Mouse (Mus musculus) embryonic facial prominence, embryonic 15.5 days (tissue): ENCODE data around the gene Rab2b. TPM values are rescaled to one million over a fixed set of nuclear protein-coding genes. Genes with fewer than 3 reads are reported as not detected.
"Not testable (repeated sequence)": the region's sequence is repeated elsewhere in the genome, so short reads cannot be mapped to it uniquely, and the experiment has no call there.

Source experiments
- ATAC-seq: fragments of 200-750 bp; cut with Nextera tagmentation; 2 replicates; pipeline ENCODE4 v1.8.0; 2017; ENCODE audit warnings: low read depth, moderate TSS enrichment; ENCODE audit not compliant: insufficient number of reproducible peaks, low FRiP score, low TSS enrichment
- H3K27ac ChIP-seq: fragments of 300-500 bp; sonication (generic); replicated peaks from 2 replicates; pipeline ENCODE4 v1.5.1; 2015; ENCODE audit warnings: mild to moderate bottlenecking, inconsistent platforms
- H3K27me3 ChIP-seq: fragments of 300-500 bp; sonication (generic); 2 replicates; pipeline ENCODE4 v1.6.1; 2015; ENCODE audit warnings: inconsistent platforms
- H3K36me3 ChIP-seq: fragments of 300-500 bp; sonication (generic); 2 replicates; pipeline ENCODE4 v1.6.1; 2015; ENCODE audit warnings: mild to moderate bottlenecking, inconsistent platforms
- H3K4me1 ChIP-seq: fragments of 300-500 bp; sonication (generic); 2 replicates; pipeline ENCODE4 v1.6.1; 2015; ENCODE audit warnings: inconsistent platforms
- H3K4me2 ChIP-seq: fragments of 300-500 bp; sonication (generic); replicated peaks from 2 replicates; pipeline ENCODE4 v1.6.1; 2015; ENCODE audit warnings: mild to moderate bottlenecking, inconsistent platforms
- H3K4me3 ChIP-seq: fragments of 300-500 bp; sonication (generic); replicated peaks from 2 replicates; pipeline ENCODE4 v1.5.1; 2015; ENCODE audit warnings: mild to moderate bottlenecking, inconsistent platforms
- H3K9ac ChIP-seq: fragments of 300-500 bp; sonication (generic); 2 replicates; pipeline ENCODE4 v1.6.1; 2015; ENCODE audit warnings: inconsistent platforms
- H3K9me3 ChIP-seq: fragments of 300-500 bp; sonication (generic); replicated peaks from 2 replicates; pipeline ENCODE4 v1.6.1; 2016; ENCODE audit warnings: inconsistent platforms
- WGBS: fragments of 180-500 bp; shearing (Covaris S2); methylation state at CpG from one replicate; pipeline ENCODE4 v1.1.7; 2015; 5-methylcytosine and 5-hydroxymethylcytosine counted together
- polyA plus RNA-seq: library from polyadenylated mRNA; unstranded; fragments of >200 nt; fragmentation: Nextera tagmentation; extraction: Ambion mirVana; gene quantifications from 2 replicates; pipeline ENCODE4 v1.2.1, GENCODE M21; 2015

The Rab2b gene
- polyA plus RNA-seq, 1 experiment from 2014 or later: 22.2 TPM

DNA sequence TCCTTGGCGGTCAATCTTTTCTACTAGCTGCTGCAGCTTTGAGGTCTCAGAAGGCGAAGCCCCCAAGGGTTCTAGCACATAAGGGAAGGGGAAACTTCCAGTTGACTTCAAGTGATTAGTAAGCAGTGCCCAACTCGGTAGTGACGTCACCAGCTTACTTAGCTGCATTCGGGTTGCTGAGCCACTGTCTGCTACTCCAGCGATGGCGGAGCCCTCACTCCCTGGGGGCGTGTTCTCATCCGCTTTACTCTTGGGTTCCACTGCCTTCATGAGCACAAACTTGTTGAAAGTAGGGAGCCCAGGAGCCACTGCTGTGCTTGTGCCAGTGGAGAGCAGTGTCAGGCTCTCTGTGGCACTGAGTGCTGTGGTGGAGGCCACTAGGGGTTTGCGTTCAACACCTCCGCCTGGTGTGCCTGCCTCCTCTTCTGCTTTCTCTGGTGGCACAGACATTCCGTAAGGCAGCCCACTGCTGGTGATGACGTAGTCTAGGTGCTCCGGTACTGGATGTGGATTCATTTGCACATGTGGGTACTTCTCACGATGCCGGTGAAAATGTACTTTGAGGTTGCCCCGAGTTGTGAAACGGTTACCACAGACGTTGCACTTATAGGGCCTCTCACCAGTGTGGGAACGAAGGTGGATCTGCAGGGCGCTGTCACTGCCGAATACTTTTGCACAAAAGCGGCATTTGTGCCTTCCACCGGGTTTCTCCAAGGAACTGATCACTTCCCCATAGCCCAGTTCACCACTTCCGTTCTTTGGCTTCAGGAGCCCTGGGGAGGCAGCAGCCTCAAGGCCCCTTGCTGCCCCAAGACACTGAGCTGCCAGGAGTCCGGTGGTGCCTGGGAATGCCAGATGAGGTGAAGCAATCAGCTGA, 34.8 kb upstream of the Rab2b start:
- Histone ChIP-seq H3K27ac (no peak overlapping the region), H3K4me1 (peaks cover 30% of the 10 kb centered on the region), H3K4me2 (peak overlapping the region; percentile 72; the same call in 1 of the 2 replicates), H3K36me3 (peaks cover 42% of the 10 kb centered on the region), H3K9ac (no peak overlapping the region), H3K4me3 (peak overlapping the region; percentile 82; the same call in 1 of the 2 replicates), H3K27me3 (no peaks in the 10 kb centered on the region), H3K9me3 (no peaks in the 10 kb centered on the region)
- no peak for ATAC-seq
- WGBS: 87% methylated on average over 26 of the region's 26 CpGs

DNA sequence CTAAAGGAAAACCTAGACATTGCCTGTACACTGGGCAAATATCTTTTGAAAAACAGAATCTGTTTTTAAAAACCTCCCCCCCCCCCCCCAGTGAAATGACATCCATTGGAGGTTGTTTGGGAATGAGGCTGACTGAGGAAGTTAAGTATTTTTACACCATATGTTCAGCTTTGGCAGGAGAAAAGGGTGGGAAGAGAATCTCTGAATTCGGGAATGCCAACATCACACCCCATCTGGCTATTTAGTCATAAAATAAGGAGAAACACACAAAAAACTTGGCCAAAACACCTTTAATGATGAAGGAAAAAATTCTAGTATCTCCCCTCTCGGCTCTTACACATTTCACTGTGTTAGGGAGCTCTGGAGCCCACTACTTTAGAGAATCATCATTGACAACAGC, 31.6 kb upstream of the Rab2b start:
- ATAC-seq: no peak
- Histone ChIP-seq H3K36me3 (peaks cover 50% of the 10 kb centered on the region), H3K4me2 (no peak overlapping the region), H3K4me1 (peaks cover 23% of the 10 kb centered on the region), H3K9me3 (no peaks in the 10 kb centered on the region), H3K27me3 (no peaks in the 10 kb centered on the region), H3K4me3 (no peak overlapping the region), H3K9ac (no peak overlapping the region), H3K27ac (no peak overlapping the region)
- WGBS: 90% methylated on average over 2 of the region's 2 CpGs

DNA sequence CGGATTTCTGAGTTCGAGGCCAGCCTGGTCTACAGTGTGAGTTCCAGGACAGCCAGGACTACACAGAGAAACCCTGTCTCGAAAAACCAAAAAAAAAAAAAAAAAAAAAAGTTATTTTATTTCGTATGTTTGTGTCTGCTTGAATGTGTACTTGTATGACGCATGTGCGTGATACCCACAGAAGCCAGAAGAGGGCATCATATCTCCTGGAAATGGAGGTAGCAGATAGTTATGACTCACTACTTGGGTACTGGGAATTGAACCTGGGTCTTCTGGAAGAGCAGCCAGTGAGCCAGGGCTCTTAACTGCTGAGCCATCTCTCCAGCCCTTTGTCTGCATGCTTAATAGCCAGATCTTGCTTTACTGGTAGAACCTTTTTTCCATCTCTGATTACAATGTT, 31.0 kb upstream of the Rab2b start:
- H3K36me3 ChIP-seq: peaks cover 50% of the 10 kb centered on the region
- not testable (repeated sequence) for H3K4me3 ChIP-seq, H3K9ac ChIP-seq, H3K27ac ChIP-seq, H3K4me2 ChIP-seq, ATAC-seq, H3K27me3 ChIP-seq, H3K9me3 ChIP-seq
- H3K4me1 ChIP-seq: peaks cover 20% of the 10 kb centered on the region
- WGBS: 93% methylated on average over 6 of the region's 6 CpGs

DNA sequence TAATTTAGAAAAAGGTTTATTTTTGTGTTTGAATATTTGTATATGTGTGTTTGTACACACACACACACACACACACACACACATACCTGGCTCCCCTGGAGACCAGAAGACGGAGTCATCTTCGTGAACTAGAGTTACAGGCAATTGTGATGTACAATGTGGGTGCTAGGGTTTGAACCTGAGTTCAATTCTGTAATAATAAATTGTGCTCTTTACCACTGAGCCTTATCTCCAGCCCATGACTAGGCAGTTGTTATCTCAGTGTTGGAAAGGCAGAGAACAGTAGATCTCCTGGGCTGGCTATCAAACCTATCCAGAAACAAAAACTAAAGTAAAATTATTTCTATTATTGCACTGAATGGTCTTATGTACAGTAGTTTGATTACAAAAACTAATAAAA, 26.8 kb upstream of the Rab2b start:
- Histone ChIP-seq H3K4me1 (0 out of 2 replicates have a peak, but pooled peaks cover 3% of the 10 kb centered on the region), H3K9ac (no peak overlapping the region), H3K4me2 (no peak overlapping the region), H3K36me3 (peaks cover 15% of the 10 kb centered on the region), H3K27ac (no peak overlapping the region), H3K27me3 (no peaks in the 10 kb centered on the region), H3K4me3 (no peak overlapping the region), H3K9me3 (no peaks in the 10 kb centered on the region)
- ATAC-seq: no peak
- 95% methylated on average over 2 of the region's 2 CpGs for WGBS

DNA sequence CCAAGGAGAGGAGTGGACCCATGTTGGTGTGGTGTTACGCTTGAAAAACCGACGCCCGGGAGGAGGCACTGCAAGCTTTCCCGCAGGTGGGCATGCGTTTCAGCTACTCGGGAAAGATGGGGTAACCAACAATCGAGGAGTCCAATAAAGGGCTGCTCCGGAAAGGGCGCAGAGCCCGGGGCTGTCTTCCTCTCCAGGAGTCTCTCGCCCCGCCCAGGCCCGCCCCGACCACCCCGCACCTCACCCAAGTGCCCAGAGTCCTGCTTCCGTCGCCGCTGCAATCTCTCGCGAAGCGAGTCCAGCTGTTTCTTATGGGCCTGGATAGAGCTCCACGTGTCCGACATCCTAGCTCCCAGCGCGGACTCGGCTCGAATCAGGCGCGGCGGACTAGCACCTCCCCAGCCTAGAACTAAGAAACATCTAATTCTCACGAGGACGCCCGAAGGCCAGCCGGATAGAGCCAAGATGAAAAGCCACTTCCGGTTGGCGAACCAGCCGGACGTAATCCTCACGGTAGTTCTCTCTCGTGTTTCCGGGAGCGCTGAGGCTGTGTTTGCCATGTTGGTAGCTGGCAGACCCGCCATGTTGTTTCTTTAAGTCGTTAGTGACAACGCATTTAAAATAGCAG, 25.4 kb upstream of the Rab2b start, which contains the start of gene Mettl3:
Gene Mettl3 (minus strand): TSS at position 485 of the 628 bp plus-strand sequence.
- H3K4me1 ChIP-seq: 0 out of 2 replicates have a peak, but pooled peaks cover 3% of the 10 kb centered on the region
- peak within 1 kb of the TSS; percentile 98 for H3K27ac ChIP-seq
- H3K4me3 ChIP-seq: peak within 1 kb of the TSS; percentile 77
- H3K27me3 ChIP-seq: no peaks in the 10 kb centered on the region
- WGBS: under 1% methylated on average over 46 of the region's 46 CpGs
- H3K9me3 ChIP-seq: no peaks in the 10 kb centered on the region
- H3K4me2 ChIP-seq: peak within 1 kb of the TSS; percentile 72
- peak; percentile 95 for ATAC-seq
- H3K9ac ChIP-seq: peak within 1 kb of the TSS; percentile 53
- H3K36me3 ChIP-seq: peaks cover 17% of the 10 kb centered on the region

DNA sequence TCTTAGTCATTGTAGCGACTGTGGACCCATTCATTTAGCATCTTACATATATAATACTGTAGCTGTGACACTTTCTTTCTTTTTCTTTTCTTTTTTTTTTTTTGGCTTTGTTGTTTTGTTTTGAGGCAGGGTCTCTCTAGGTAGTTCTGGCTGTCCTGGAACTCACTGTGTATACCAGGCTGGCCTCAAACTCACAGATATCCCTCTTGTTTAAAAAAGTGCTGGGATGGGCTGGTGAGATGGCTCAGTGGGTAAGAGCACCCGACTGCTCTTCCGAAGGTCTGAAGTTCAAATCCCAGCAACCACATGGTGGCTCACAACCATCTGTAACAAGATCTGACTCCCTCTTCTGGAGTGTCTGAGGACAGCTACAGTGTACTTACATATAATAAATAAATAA, 24.2 kb upstream of the Rab2b start:
- not testable (repeated sequence) for H3K4me3 ChIP-seq, H3K27me3 ChIP-seq, H3K27ac ChIP-seq, ATAC-seq, H3K9me3 ChIP-seq, H3K4me2 ChIP-seq, H3K4me1 ChIP-seq, H3K9ac ChIP-seq
- 89% methylated on average over 3 of the region's 3 CpGs for WGBS
- peaks cover 19% of the 10 kb centered on the region for H3K36me3 ChIP-seq

DNA sequence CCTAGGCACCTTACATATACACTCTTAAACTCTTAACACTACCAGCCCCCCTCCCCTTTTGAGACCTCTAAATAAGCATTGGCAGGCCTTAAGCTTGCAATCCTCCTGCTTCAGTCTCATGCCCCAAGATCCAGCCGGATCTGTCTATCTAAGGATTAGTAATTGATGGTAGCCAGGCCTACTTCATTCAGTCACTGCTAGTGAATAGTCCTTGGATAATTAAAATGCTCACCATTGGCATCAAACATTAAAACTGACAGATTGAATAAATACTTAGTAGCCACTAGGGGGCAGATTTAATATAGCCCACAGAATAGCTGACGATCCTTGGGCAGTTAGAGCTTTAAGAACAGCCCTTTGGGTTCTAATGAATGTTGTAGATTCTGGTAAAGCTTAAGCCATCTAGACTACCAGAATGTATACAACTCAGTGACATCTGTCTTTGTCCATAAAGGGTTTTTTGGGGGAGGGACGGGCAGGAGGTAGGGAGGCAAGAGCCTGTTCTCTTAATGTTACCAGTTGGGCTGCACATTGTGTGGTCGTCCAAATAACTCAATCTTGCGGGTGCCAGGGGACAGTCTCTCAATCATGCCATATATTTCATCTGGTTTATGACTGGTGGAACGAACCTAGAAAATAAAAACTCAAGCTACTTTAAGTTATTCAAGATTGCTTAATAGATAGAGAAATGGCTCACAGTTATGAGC, 16.4 kb upstream of the Rab2b start:
- no peak overlapping the region for H3K4me2 ChIP-seq
- H3K27me3 ChIP-seq: no peaks in the 10 kb centered on the region
- H3K36me3 ChIP-seq: peaks cover 80% of the 10 kb centered on the region
- H3K4me3 ChIP-seq: no peak overlapping the region
- ATAC-seq: no peak; the same call in 1 of the 2 replicates
- no peaks in the 10 kb centered on the region for H3K9me3 ChIP-seq
- H3K9ac ChIP-seq: no peak overlapping the region
- no peak overlapping the region for H3K27ac ChIP-seq
- WGBS: 66% methylated on average over 6 of the region's 6 CpGs
- H3K4me1 ChIP-seq: no peaks in the 10 kb centered on the region

DNA sequence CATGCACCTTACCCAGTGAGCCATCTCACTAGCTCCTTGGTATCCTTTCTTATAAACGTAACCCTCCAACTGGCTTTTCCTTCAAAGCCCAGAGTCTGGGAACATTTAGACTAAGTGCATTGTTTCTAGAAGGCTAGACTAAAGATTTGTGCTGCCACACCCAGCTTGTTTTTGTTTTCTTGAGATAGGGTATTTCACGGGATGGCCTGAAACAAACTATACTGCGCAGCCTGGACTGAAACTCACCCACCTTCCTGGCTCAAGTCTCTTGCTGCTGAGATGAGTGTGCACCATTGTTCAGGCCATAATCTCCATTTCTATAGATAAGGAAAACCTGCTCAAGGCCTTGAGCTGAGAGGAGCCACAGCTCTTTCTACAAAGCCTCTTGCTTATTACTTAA, 4.8 kb upstream of the Rab2b start:
- H3K27me3 ChIP-seq: no peaks in the 10 kb centered on the region
- 91% methylated on average over 3 of the region's 3 CpGs for WGBS
- H3K27ac ChIP-seq: no peak overlapping the region
- no peak for ATAC-seq
- H3K9ac ChIP-seq: no peak overlapping the region
- H3K36me3 ChIP-seq: peaks cover 28% of the 10 kb centered on the region
- H3K4me3 ChIP-seq: no peak overlapping the region
- H3K4me2 ChIP-seq: no peak overlapping the region
- H3K9me3 ChIP-seq: no peaks in the 10 kb centered on the region
- 0 out of 2 replicates have a peak, but pooled peaks cover 4% of the 10 kb centered on the region for H3K4me1 ChIP-seq

DNA sequence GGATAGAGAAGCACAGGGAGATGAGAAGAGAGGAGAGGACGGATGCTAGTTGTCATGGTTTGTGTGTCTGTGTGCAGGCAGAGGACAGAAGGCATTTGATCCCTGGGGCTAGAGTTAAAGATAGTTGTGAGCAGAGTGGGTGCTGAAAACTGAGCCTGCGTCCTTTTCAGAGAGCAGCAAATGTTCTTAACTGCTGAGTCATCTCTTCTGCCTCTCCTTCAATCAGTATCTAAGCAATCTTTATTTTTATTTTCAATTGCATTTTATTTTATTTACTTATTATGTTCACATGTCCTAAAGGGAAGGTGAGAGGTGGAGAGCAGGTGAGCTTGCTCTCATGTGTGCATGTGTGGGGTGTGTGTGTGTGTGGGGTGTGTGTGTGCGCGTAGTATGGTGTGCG, 4.3 kb upstream of the Rab2b start:
- no peak for ATAC-seq
- H3K9me3 ChIP-seq: no peaks in the 10 kb centered on the region
- 0 out of 2 replicates have a peak, but pooled peaks cover 4% of the 10 kb centered on the region for H3K4me1 ChIP-seq
- H3K36me3 ChIP-seq: peaks cover 24% of the 10 kb centered on the region
- no peak overlapping the region for H3K4me3 ChIP-seq
- H3K4me2 ChIP-seq: no peak overlapping the region
- H3K27ac ChIP-seq: no peak overlapping the region
- H3K27me3 ChIP-seq: no peaks in the 10 kb centered on the region
- H3K9ac ChIP-seq: no peak overlapping the region
- WGBS: 93% methylated on average over 5 of the region's 5 CpGs

DNA sequence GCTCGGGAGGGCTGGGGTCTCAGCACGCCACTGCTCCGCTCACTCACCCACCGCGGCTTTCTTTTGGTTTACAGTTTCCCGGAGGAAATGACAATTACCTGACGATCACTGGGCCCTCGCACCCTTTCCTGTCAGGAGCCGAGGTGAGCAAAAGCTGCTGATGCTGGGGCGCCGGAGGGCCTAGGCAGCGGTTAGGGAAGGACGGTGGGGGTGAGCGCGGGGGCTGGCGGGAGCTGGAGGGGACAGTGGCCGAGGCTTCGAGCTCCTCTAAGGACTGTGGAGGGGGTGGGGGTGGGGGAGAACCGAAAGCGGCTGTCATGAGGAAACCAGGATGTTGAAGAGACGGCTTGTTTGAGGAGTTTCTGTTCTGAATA, 389 bp upstream of the Rab2b start:
- Histone ChIP-seq H3K36me3 (peaks cover 2% of the 10 kb centered on the region; the same call in 1 of the 2 replicates), H3K9ac (peak overlapping the region; percentile 84), H3K27me3 (no peaks in the 10 kb centered on the region), H3K9me3 (no peaks in the 10 kb centered on the region), H3K4me2 (peak overlapping the region; percentile 60), H3K4me3 (peak overlapping the region; percentile 92), H3K27ac (peak overlapping the region; percentile 74), H3K4me1 (peaks cover 8% of the 10 kb centered on the region)
- under 1% methylated on average over 21 of the region's 21 CpGs for WGBS
- no peak for ATAC-seq

DNA sequence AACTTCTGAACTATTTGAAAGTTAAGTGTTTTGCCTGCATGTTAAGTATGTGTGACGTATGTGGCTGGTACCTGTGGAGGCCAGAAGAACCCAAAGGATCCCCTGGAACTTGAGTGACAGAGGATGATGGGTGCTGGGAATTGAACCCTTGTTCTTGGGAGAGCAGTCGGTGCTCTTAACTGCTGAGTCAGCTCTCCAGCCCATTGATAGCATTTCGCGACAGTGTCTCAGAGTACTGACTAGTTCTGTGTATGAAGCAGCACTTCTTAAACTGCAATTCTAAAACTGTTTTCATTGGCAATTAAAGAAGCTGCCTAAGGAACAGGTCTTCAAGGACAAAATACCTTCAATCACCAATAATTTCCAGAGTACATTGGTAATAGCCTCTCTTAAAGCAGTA, 2.1 kb downstream of the Rab2b start:
- no peaks in the 10 kb centered on the region for H3K27me3 ChIP-seq
- H3K9me3 ChIP-seq: no peaks in the 10 kb centered on the region
- H3K4me3 ChIP-seq: no peak overlapping the region
- H3K27ac ChIP-seq: no peak overlapping the region
- no peak overlapping the region for H3K4me2 ChIP-seq
- 89% methylated on average over 4 of the region's 4 CpGs for WGBS
- H3K4me1 ChIP-seq: peaks cover 8% of the 10 kb centered on the region
- no peak for ATAC-seq
- no peak overlapping the region for H3K9ac ChIP-seq
- peaks cover 9% of the 10 kb centered on the region for H3K36me3 ChIP-seq
